ENCODE assay signal across 8 mouse cellular contexts in genomic region chr11:22859633-22860334, GRCm38 (mm10). TPM values are rescaled to one million over a fixed set of nuclear protein-coding genes. Genes with fewer than 3 reads are reported as not detected.
DNase-seq lines count a peak whose midpoint lies in the region; ATAC-seq and TF ChIP-seq lines count a peak whose summit lies in the region.

No protein-coding gene starts in this region.

- peak; percentile 46 to 51 for DNase-seq in cerebellum, adult 2 months
- DNase-seq in cerebellum, adult 11-12 months, result no peak
- DNase-seq in heart, adult 18-20 months, result peak; percentile 93
- peak; percentile 96 for DNase-seq in kidney, adult 2 months
- DNase-seq in midbrain, postnatal 0 days (ENCODE audit: low spot score), result peak; percentile 79
- DNase-seq in spleen, postnatal 10 days (ENCODE audit: low spot score in 2 of 2), result peak; percentile 84 to 88

- peaks cover 7% of the 10 kb centered on the region; the same call in 1 of the 2 replicates for H3K27me3 ChIP-seq in cerebellum, adult 2 months (ENCODE audit: control insufficient read depth, insufficient read depth, low read length)
- peaks cover 57% of the 10 kb centered on the region for H3K27me3 ChIP-seq in embryonic facial prominence, embryonic 13.5 days
- no peaks in the 10 kb centered on the region for H3K27me3 ChIP-seq in kidney, adult 2 months (replicated peaks; ENCODE audit: control insufficient read depth, insufficient read depth, low read length)
- H3K27me3 ChIP-seq in limb, embryonic 15.5 days, result peaks cover 24% of the 10 kb centered on the region
- H3K27me3 ChIP-seq in midbrain, postnatal 0 days (ENCODE audit: insufficient read depth, low read length), result peaks cover 41% of the 10 kb centered on the region

- no peaks in the 10 kb centered on the region for H3K36me3 ChIP-seq in embryonic facial prominence, embryonic 13.5 days
- H3K36me3 ChIP-seq in kidney, adult 2 months (ENCODE audit: control insufficient read depth, insufficient read depth, low read length), result no peaks in the 10 kb centered on the region
- H3K36me3 ChIP-seq in limb, embryonic 15.5 days, result no peaks in the 10 kb centered on the region
- no peaks in the 10 kb centered on the region for H3K36me3 ChIP-seq in midbrain, postnatal 0 days (ENCODE audit: insufficient read depth, low read length)

- no peak for TF ChIP-seq CTCF in cerebellum, adult 2 months (IDR thresholded peaks at IDR 0.05; ENCODE audit: borderline replicate concordance, insufficient read depth, low read depth, low read length)
- TF ChIP-seq CTCF in kidney, adult 2 months (conservative IDR thresholded peaks at IDR 0.05; ENCODE audit: insufficient read depth, insufficient read length, low read depth, low read length), result peak; percentile 38
- TF ChIP-seq CTCF in midbrain, postnatal 0 days (IDR thresholded peaks at IDR 0.05), result peak; percentile 30

- TF ChIP-seq POLR2A in cerebellum, adult 2 months (IDR thresholded peaks at IDR 0.05; ENCODE audit: borderline replicate concordance, insufficient read depth, low read length), result no peak
- peak; percentile 56 for TF ChIP-seq POLR2A in kidney, adult 2 months (IDR thresholded peaks at IDR 0.05; ENCODE audit: low read depth, low read length)

- H3K4me1 ChIP-seq in cerebellum, adult 2 months (ENCODE audit: control insufficient read depth, insufficient read depth, low read length), result peaks cover 4% of the 10 kb centered on the region; the same call in 1 of the 2 replicates
- H3K4me1 ChIP-seq in embryonic facial prominence, embryonic 13.5 days, result peaks cover 26% of the 10 kb centered on the region
- peaks cover 9% of the 10 kb centered on the region for H3K4me1 ChIP-seq in kidney, adult 2 months (ENCODE audit: control insufficient read depth, insufficient read depth, low read length)
- H3K4me1 ChIP-seq in limb, embryonic 15.5 days, result peaks cover 18% of the 10 kb centered on the region
- H3K4me1 ChIP-seq in midbrain, postnatal 0 days (ENCODE audit: insufficient read depth, low read length), result peaks cover 14% of the 10 kb centered on the region; the same call in 1 of the 2 replicates

- H3K4me2 ChIP-seq in embryonic facial prominence, embryonic 13.5 days, result peak overlapping the region; percentile 97
- peak overlapping the region; percentile 94 for H3K4me2 ChIP-seq in limb, embryonic 15.5 days
- peak overlapping the region; percentile 77 for H3K4me2 ChIP-seq in midbrain, postnatal 0 days (ENCODE audit: low read depth, low read length, poor library complexity, severe bottlenecking)

- WGBS in cerebellum, adult 2 months, result under 1% methylated on average over 54 of the region's 55 CpGs
- under 1% methylated on average over 53 of the region's 55 CpGs for WGBS in embryonic facial prominence, embryonic 13.5 days
- under 1% methylated on average over 51 of the region's 55 CpGs for WGBS in kidney, adult 2 months
- WGBS in limb, embryonic 15.5 days, result under 1% methylated on average over 53 of the region's 55 CpGs
- WGBS in midbrain, postnatal 0 days, result 1% methylated on average over 51 of the region's 55 CpGs

- peak; percentile 88 for ATAC-seq in embryonic facial prominence, embryonic 13.5 days (ENCODE audit: insufficient number of reproducible peaks, insufficient read depth, low FRiP score, low TSS enrichment, low read depth)
- ATAC-seq in limb, embryonic 15.5 days (ENCODE audit: insufficient number of reproducible peaks, low FRiP score, low TSS enrichment, low read depth), result peak; percentile 91
- peak; percentile 84 for ATAC-seq in midbrain, postnatal 0 days (ENCODE audit: low FRiP score)

- peak overlapping the region; percentile 55 for H3K4me3 ChIP-seq in cerebellum, adult 2 months (replicated peaks; ENCODE audit: insufficient read depth, low read depth, low read length)
- H3K4me3 ChIP-seq in embryonic facial prominence, embryonic 13.5 days, result peak overlapping the region; percentile 69
- H3K4me3 ChIP-seq in kidney, adult 2 months (ENCODE audit: insufficient read depth, low read depth, low read length), result peak overlapping the region; percentile 97
- H3K4me3 ChIP-seq in limb, embryonic 15.5 days, result peak overlapping the region; percentile 81
- peak overlapping the region; percentile 78 for H3K4me3 ChIP-seq in midbrain, postnatal 0 days (ENCODE audit: low read depth, low read length)

- H3K27ac ChIP-seq in cerebellum, adult 2 months (ENCODE audit: insufficient read depth, low read length), result peak overlapping the region; percentile 46; the same call in 1 of the 2 replicates
- H3K27ac ChIP-seq in embryonic facial prominence, embryonic 13.5 days, result peak overlapping the region; percentile 58
- peak overlapping the region; percentile 98 for H3K27ac ChIP-seq in kidney, adult 2 months (ENCODE audit: insufficient read depth, low read depth, low read length)
- H3K27ac ChIP-seq in limb, embryonic 15.5 days, result peak overlapping the region; percentile 84
- peak overlapping the region; percentile 6; the same call in 1 of the 2 replicates for H3K27ac ChIP-seq in midbrain, postnatal 0 days (ENCODE audit: low read depth, low read length)

- no peaks in the 10 kb centered on the region for H3K9me3 ChIP-seq in embryonic facial prominence, embryonic 13.5 days
- no peaks in the 10 kb centered on the region for H3K9me3 ChIP-seq in limb, embryonic 15.5 days
- no peaks in the 10 kb centered on the region for H3K9me3 ChIP-seq in midbrain, postnatal 0 days (ENCODE audit: low read length)

- peak overlapping the region; percentile 77 for H3K9ac ChIP-seq in embryonic facial prominence, embryonic 13.5 days
- peak overlapping the region; percentile 66 for H3K9ac ChIP-seq in limb, embryonic 15.5 days
- peak overlapping the region; percentile 56 for H3K9ac ChIP-seq in midbrain, postnatal 0 days (replicated peaks; ENCODE audit: low read length, poor library complexity, severe bottlenecking)

RNA-seq across cellular contexts. Expression of gene B3gnt2, which starts 1.0 kb away (rescaled TPM):
- 7.1 and 8.7 TPM in 2 replicates for polyA plus RNA-seq in cerebellum, adult 2 months (2012; rRNA removed)
- 7.0 and 8.5 TPM in 2 replicates for polyA plus RNA-seq in embryonic facial prominence, embryonic 13.5 days (2015; fragmentation: Nextera tagmentation; extraction: Ambion mirVana)
- 1 to 10 TPM; 2.4 to 5.9 TPM for total RNA-seq in heart, adult 18-20 months (2021)
- 19.5 and 21.0 TPM in 2 replicates for polyA plus RNA-seq in kidney, adult 2 months (2012; rRNA removed)
- polyA plus RNA-seq in limb, embryonic 15.5 days (2015; fragmentation: Nextera tagmentation; extraction: Ambion mirVana), result 9.8 and 11.6 TPM in 2 replicates
- 2.5 and 6.2 TPM in 2 replicates for total RNA-seq in midbrain, postnatal 0 days (2014; rRNA removed)
- polyA plus RNA-seq in midbrain, postnatal 0 days (2015; fragmentation: Nextera tagmentation; extraction: Ambion mirVana), result 2.0 and 2.6 TPM in 2 replicates

Comparison
In these comparisons a context has a peak if more than half of its experiments do, and no peak if none do; other contexts are left out.
1. H3K27ac ChIP-seq: peak in every context shown above with its lines; median percentile 98 in kidney, adult 2 months; 84 in limb, embryonic 15.5 days; 58 in embryonic facial prominence, embryonic 13.5 days; 46 in cerebellum, adult 2 months; 6 in midbrain, postnatal 0 days.